ENCODE assay signal across 7 mouse cellular contexts in the genomic region with DNA sequence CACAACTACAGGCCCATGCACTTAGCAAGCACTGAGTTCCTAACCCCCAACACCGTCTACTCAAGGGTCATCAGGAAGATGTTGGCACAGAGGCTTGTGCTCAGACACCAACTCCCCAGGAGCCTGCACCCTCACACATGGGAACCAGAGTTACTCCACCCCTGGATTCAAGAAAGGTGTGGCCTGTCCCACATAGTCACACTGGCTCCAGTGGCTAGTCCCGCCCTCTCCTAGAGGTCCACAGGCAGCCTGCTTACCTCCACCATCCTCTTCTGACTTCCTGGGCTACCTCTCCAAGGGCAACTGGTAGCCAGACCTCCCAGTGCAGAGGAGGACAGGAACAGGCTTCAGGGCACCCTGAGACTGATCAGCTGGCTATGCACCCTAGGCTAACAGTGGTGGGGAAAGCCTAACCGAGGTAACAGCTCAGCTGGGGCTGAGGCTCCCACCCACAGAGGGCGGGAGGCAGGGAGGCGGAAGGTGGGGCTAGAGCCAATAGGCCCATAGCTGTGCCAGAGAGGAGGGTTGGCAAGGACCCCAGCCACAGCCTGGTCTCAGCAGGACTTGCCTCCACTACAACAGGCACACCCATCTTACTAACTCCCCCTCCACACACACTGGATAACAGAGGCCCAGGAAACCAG. TPM values are rescaled to one million over a fixed set of nuclear protein-coding genes. Genes with fewer than 3 reads are reported as not detected.
DNase-seq lines count a peak whose midpoint lies in the region; ATAC-seq and TF ChIP-seq lines count a peak whose summit lies in the region.

No protein-coding gene starts in this region.

- peak overlapping the region; percentile 58 for H3K4me2 ChIP-seq in liver, embryonic 14.5 days (ENCODE audit: low read depth)
- H3K4me2 ChIP-seq in stomach, embryonic 15.5 days: peak overlapping the region; percentile 31; the same call in 1 of the 2 replicates

- no peak for TF ChIP-seq EP300 in liver, embryonic 14.5 days (IDR thresholded peaks at IDR 0.05; ENCODE audit: low read depth)

- peak overlapping the region in 1 of 2 experiments; percentile 17; a peak in 1 of 4 replicates for H3K4me3 ChIP-seq in liver, embryonic 14.5 days (ENCODE audit: insufficient read depth in 1 of 2, low read depth in 2 of 2, low read length in 2 of 2)
- H3K4me3 ChIP-seq in stomach, embryonic 15.5 days (replicated peaks): no peak overlapping the region; the same call in 1 of the 2 replicates

- H3K9ac ChIP-seq in liver, embryonic 14.5 days (replicated peaks): peak overlapping the region; percentile 36
- H3K9ac ChIP-seq in stomach, embryonic 15.5 days: no peak overlapping the region

- peak; percentile 65 for DNase-seq in 3T3-L1 (ENCODE audit: low read depth, low spot score)
- DNase-seq in Muller cell, postnatal 12 days (ENCODE audit: inconsistent ontology term): peak; percentile 85
- DNase-seq in heart, adult 18-20 months: peak; percentile 52 to 74
- peak; percentile 69 to 80 for DNase-seq in kidney, adult 8-10 months
- peak in 1 of 3 experiments; percentile 71 for DNase-seq in liver, embryonic 14.5 days (ENCODE audit: low read depth in 3 of 3, low spot score in 3 of 3)
- DNase-seq in embryo, embryonic 9.5 days (ENCODE audit: extremely low spot score): no peak

- peaks cover 78 to 87% of the 10 kb centered on the region in 2 experiments for H3K4me1 ChIP-seq in liver, embryonic 14.5 days (replicated peaks; ENCODE audit: control insufficient read depth in 2 of 2, insufficient read depth in 2 of 2, low read length in 1 of 2)
- peaks cover 76% of the 10 kb centered on the region for H3K4me1 ChIP-seq in stomach, embryonic 15.5 days

- H3K27me3 ChIP-seq in liver, embryonic 14.5 days (ENCODE audit: control insufficient read depth, insufficient read depth, low read length): no peaks in the 10 kb centered on the region
- H3K27me3 ChIP-seq in stomach, embryonic 15.5 days (replicated peaks): no peaks in the 10 kb centered on the region

- peak; percentile 75 for ATAC-seq in liver, embryonic 14.5 days (ENCODE audit: insufficient read depth)
- peak; percentile 67 for ATAC-seq in stomach, embryonic 15.5 days (ENCODE audit: insufficient read depth, low FRiP score, low read depth)

- peak overlapping the region; percentile 61 for H3K27ac ChIP-seq in liver, embryonic 14.5 days
- H3K27ac ChIP-seq in stomach, embryonic 15.5 days: peak overlapping the region; percentile 92

- no peak for TF ChIP-seq CTCF in liver, embryonic 14.5 days (IDR thresholded peaks at IDR 0.05; ENCODE audit: low read depth)

- no peaks in the 10 kb centered on the region; the same call in 1 of the 2 replicates for H3K36me3 ChIP-seq in liver, embryonic 14.5 days (replicated peaks; ENCODE audit: control insufficient read depth, insufficient read depth, low read depth)
- no peaks in the 10 kb centered on the region for H3K36me3 ChIP-seq in stomach, embryonic 15.5 days

- 36% methylated on average over 5 of the region's 5 CpGs for WGBS in liver, embryonic 14.5 days (ENCODE audit: insufficient replicate concordance)
- 58% methylated on average over 5 of the region's 5 CpGs for WGBS in stomach, embryonic 15.5 days

- no peaks in the 10 kb centered on the region for H3K9me3 ChIP-seq in liver, embryonic 14.5 days (ENCODE audit: control insufficient read depth, low read length)
- H3K9me3 ChIP-seq in stomach, embryonic 15.5 days: no peaks in the 10 kb centered on the region

RNA-seq across cellular contexts. Expression of gene Samd4b, which starts 21.6 kb away (rescaled TPM):
- total RNA-seq in heart, adult 18-20 months (2021): 10 to 100 TPM; 19.6 to 22.1 TPM
- polyA plus RNA-seq in liver, embryonic 14.5 days (2012; rRNA removed): 12.0 and 14.2 TPM in 2 replicates
- polyA plus RNA-seq in liver, embryonic 14.5 days (2014; fragmentation: Nextera tagmentation; extraction: Ambion mirVana): 4.5 and 5.9 TPM in 2 replicates
- polyA plus RNA-seq in stomach, embryonic 15.5 days (2015; fragmentation: Nextera tagmentation; extraction: Ambion mirVana): 18.5 and 22.1 TPM in 2 replicates

RNA-seq across cellular contexts. Expression of gene Pak4, which starts 21.6 kb away (rescaled TPM):
- total RNA-seq in heart, adult 18-20 months (2021): 1 to 10 TPM; 8.8 to 9.9 TPM
- 11.5 and 12.3 TPM in 2 replicates for polyA plus RNA-seq in liver, embryonic 14.5 days (2012; rRNA removed)
- polyA plus RNA-seq in liver, embryonic 14.5 days (2014; fragmentation: Nextera tagmentation; extraction: Ambion mirVana): 8.5 and 8.6 TPM in 2 replicates
- polyA plus RNA-seq in stomach, embryonic 15.5 days (2015; fragmentation: Nextera tagmentation; extraction: Ambion mirVana): 50.2 and 56.0 TPM in 2 replicates

RNA-seq across cellular contexts. Expression of gene Nccrp1, which starts 29.3 kb away (rescaled TPM):
- total RNA-seq in heart, adult 18-20 months (2021): not detected
- 0.05 TPM in 1 of 2 replicates, not detected in the other for polyA plus RNA-seq in liver, embryonic 14.5 days (2012; rRNA removed)
- not detected in 2 replicates for polyA plus RNA-seq in liver, embryonic 14.5 days (2014; fragmentation: Nextera tagmentation; extraction: Ambion mirVana)
- 2.4 and 6.1 TPM in 2 replicates for polyA plus RNA-seq in stomach, embryonic 15.5 days (2015; fragmentation: Nextera tagmentation; extraction: Ambion mirVana)

RNA-seq across cellular contexts. Expression of gene Sycn, which starts 35.7 kb away (rescaled TPM):
- total RNA-seq in heart, adult 18-20 months (2021): not detected
- polyA plus RNA-seq in liver, embryonic 14.5 days (2012; rRNA removed): not detected in 2 replicates
- not detected in 2 replicates for polyA plus RNA-seq in liver, embryonic 14.5 days (2014; fragmentation: Nextera tagmentation; extraction: Ambion mirVana)
- 103 and 114 TPM in 2 replicates for polyA plus RNA-seq in stomach, embryonic 15.5 days (2015; fragmentation: Nextera tagmentation; extraction: Ambion mirVana)

RNA-seq across cellular contexts. Expression of gene Ifnl3, which starts 53.8 kb away (rescaled TPM):
- total RNA-seq in heart, adult 18-20 months (2021): not detected
- polyA plus RNA-seq in liver, embryonic 14.5 days (2012; rRNA removed): not detected in 2 replicates
- polyA plus RNA-seq in liver, embryonic 14.5 days (2014; fragmentation: Nextera tagmentation; extraction: Ambion mirVana): not detected in 2 replicates
- not detected in 2 replicates for polyA plus RNA-seq in stomach, embryonic 15.5 days (2015; fragmentation: Nextera tagmentation; extraction: Ambion mirVana)
